Mouse (Mus musculus) MEL (cell line): Measurements from ENCODE around the gene Cab39.

ENCODE experiments used
- ETS1 ChIP-seq: IDR thresholded peaks from 2 replicates; pipeline ENCODE4 v1.6.1; 2012; ENCODE audit warnings: low read depth, mild to moderate bottlenecking, inconsistent platforms, low read length, improper control_type of control experiment, moderate library complexity
- POLR2A ChIP-seq, 2 experiments: IDR thresholded peaks; 2 replicates each; pipeline ENCODE4 v1.6.1; 2011 to 2012; ENCODE audit warnings: low read length in 2 of 2, mild to moderate bottlenecking in 2 of 2, control low read depth in 1 of 2, improper control_type of control experiment in 1 of 2, low read depth in 1 of 2, moderate library complexity in 1 of 2; ENCODE audit not compliant: control insufficient read depth in 1 of 2, insufficient read depth in 1 of 2, poor library complexity in 1 of 2
- POLR2AphosphoS5 ChIP-seq: IDR thresholded peaks from 2 replicates; pipeline ENCODE4 v1.6.1; 2012; ENCODE audit warnings: low read depth, borderline replicate concordance, mild to moderate bottlenecking, inconsistent platforms, low read length, moderate library complexity, mixed read lengths
- TAL1 ChIP-seq: IDR thresholded peaks from 2 replicates; pipeline ENCODE4 v1.6.1; 2012; ENCODE audit warnings: mild to moderate bottlenecking, inconsistent platforms, low read length, moderate library complexity, mixed read lengths

DNA sequence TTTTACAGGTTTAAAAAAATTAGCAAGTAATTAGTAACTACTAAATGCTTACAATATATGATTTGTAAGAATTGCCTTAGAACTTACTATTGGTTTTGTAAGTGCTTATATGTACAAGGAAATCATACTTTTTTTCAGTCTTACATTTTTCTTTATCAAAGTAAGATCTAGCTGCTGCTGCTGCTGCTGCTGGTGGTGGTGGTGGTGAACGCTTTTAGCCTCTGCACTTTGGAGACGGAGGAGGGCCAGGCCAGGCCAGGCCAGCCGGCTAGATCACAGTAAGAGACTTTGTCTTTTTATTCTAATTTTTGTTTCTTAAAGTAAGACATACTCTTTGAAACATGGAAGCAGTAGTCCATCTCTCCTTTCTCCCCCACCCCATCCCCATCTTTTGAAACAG, 2.0 kb downstream of the Cab39 start:
- no peak for TF ChIP-seq POLR2A (IDR thresholded peaks at IDR 0.05; ENCODE audit: control insufficient read depth in 1 of 2, insufficient read depth in 1 of 2, low read depth in 1 of 2, low read length in 2 of 2, poor library complexity in 1 of 2)
- TF ChIP-seq TAL1 = no peak
- no peak for TF ChIP-seq POLR2AphosphoS5
- no peak for TF ChIP-seq ETS1
